Mouse (Mus musculus) hindbrain, embryonic 11.5 days (tissue): Measurements from ENCODE around the gene Itprid1. TPM values are rescaled to one million over a fixed set of nuclear protein-coding genes. Genes with fewer than 3 reads are reported as not detected.

Experiments used
- ATAC-seq: fragments of 200-750 bp; cut with Nextera tagmentation; 2 replicates; pipeline ENCODE4 v1.8.0; 2017; ENCODE audit warnings: mild to moderate bottlenecking, moderate TSS enrichment, moderate library complexity; ENCODE audit not compliant: low FRiP score
- DNase-seq: peaks from one replicate; pipeline ENCODE4 v3.0.0-alpha.2; 2015; ENCODE audit warnings: low spot score
- H3K27ac ChIP-seq: fragments of 300-500 bp; sonication (generic); 2 replicates; pipeline ENCODE4 v1.5.1; 2014; ENCODE audit warnings: mild to moderate bottlenecking, low read depth, low read length
- H3K27me3 ChIP-seq: fragments of 300-500 bp; sonication (generic); 2 replicates; pipeline ENCODE4 v1.6.1; 2014; ENCODE audit warnings: mild to moderate bottlenecking, low read length, moderate library complexity, mixed read lengths; ENCODE audit not compliant: control insufficient read depth, insufficient read depth
- H3K36me3 ChIP-seq: fragments of 300-500 bp; sonication (generic); 2 replicates; pipeline ENCODE4 v1.6.1; 2014; ENCODE audit warnings: mild to moderate bottlenecking, low read length, moderate library complexity, mixed read lengths; ENCODE audit not compliant: control insufficient read depth, insufficient read depth
- H3K4me1 ChIP-seq: fragments of 300-500 bp; sonication (generic); replicated peaks from 2 replicates; pipeline ENCODE4 v1.6.1; 2014; ENCODE audit warnings: low read length, mixed read lengths; ENCODE audit not compliant: control insufficient read depth, insufficient read depth
- H3K4me2 ChIP-seq: fragments of 300-500 bp; sonication (generic); replicated peaks from 2 replicates; pipeline ENCODE4 v1.6.1; 2014; ENCODE audit warnings: mild to moderate bottlenecking, low read depth, low read length
- H3K4me3 ChIP-seq: fragments of 300-500 bp; sonication (generic); 2 replicates; pipeline ENCODE4 v1.5.1; 2014; ENCODE audit warnings: low read depth, low read length
- H3K9ac ChIP-seq: fragments of 300-500 bp; sonication (generic); 2 replicates; pipeline ENCODE4 v1.6.1; 2014; ENCODE audit warnings: low read depth, low read length
- H3K9me3 ChIP-seq: fragments of 300-500 bp; sonication (generic); 2 replicates; pipeline ENCODE4 v1.6.1; 2016; ENCODE audit warnings: low read length; ENCODE audit not compliant: control insufficient read depth
- WGBS: fragments of 180-500 bp; shearing (Covaris S2); extraction: QIAGEN DNeasy Blood & Tissue Kit; methylation state at CpG from one replicate; pipeline ENCODE4 v1.1.7; 2014; 5-methylcytosine and 5-hydroxymethylcytosine counted together
- polyA plus RNA-seq: library from polyadenylated mRNA; unstranded; fragments of >200 nt; fragmentation: Nextera tagmentation; extraction: Ambion mirVana; gene quantifications from 2 replicates; pipeline ENCODE4 v1.2.1, GENCODE M21; 2014

The Itprid1 gene
- polyA plus RNA-seq, 1 experiment from 2014 or later: 0.06 TPM

- Histone ChIP-seq H3K4me1 (no peaks in the 10 kb centered on the region), H3K4me2 (no peak overlapping the region), H3K9ac (no peak overlapping the region), H3K9me3 (no peaks in the 10 kb centered on the region), H3K27ac (no peak overlapping the region), H3K27me3 (no peaks in the 10 kb centered on the region), H3K4me3 (no peak overlapping the region), H3K36me3 (no peaks in the 10 kb centered on the region)
- peak; percentile 12 for DNase-seq
- peak; percentile 51; the same call in 1 of the 2 replicates for ATAC-seq
Observed at GRCm38 (mm10) chr6:55852589-55852988, 15.9 kb downstream of the Itprid1 start.

- 90% methylated on average over 4 of the region's 4 CpGs for WGBS
- H3K27ac ChIP-seq: no peak overlapping the region
- no peak overlapping the region for H3K4me3 ChIP-seq
- no peak overlapping the region for H3K4me2 ChIP-seq
- no peak for ATAC-seq
- no peaks in the 10 kb centered on the region for H3K36me3 ChIP-seq
- no peaks in the 10 kb centered on the region for H3K27me3 ChIP-seq
- H3K9me3 ChIP-seq: no peaks in the 10 kb centered on the region
- DNase-seq: no peak
- no peak overlapping the region for H3K9ac ChIP-seq
- no peaks in the 10 kb centered on the region for H3K4me1 ChIP-seq
Observed at GRCm38 (mm10) chr6:55856085-55856484, 19.4 kb downstream of the Itprid1 start.

GRCm38 (mm10) chr6:55865206-55865605, 28.5 kb downstream of the Itprid1 start:
- H3K27ac ChIP-seq: no peak overlapping the region
- H3K27me3 ChIP-seq: no peaks in the 10 kb centered on the region
- H3K4me1 ChIP-seq: no peaks in the 10 kb centered on the region
- no peaks in the 10 kb centered on the region for H3K9me3 ChIP-seq
- 86% methylated on average over 2 of the region's 2 CpGs for WGBS
- no peaks in the 10 kb centered on the region for H3K36me3 ChIP-seq
- H3K4me2 ChIP-seq: no peak overlapping the region
- ATAC-seq: no peak
- no peak overlapping the region for H3K9ac ChIP-seq
- DNase-seq: no peak
- H3K4me3 ChIP-seq: no peak overlapping the region

- DNase-seq (no peak), ATAC-seq (no peak)
- WGBS: 65% methylated on average over 5 of the region's 5 CpGs
- no peak overlapping the region for H3K4me2 ChIP-seq
- no peak overlapping the region for H3K4me3 ChIP-seq
- no peaks in the 10 kb centered on the region for H3K4me1 ChIP-seq
- H3K36me3 ChIP-seq: no peaks in the 10 kb centered on the region
- no peak overlapping the region for H3K9ac ChIP-seq
- no peaks in the 10 kb centered on the region for H3K27me3 ChIP-seq
- H3K9me3 ChIP-seq: no peaks in the 10 kb centered on the region
- H3K27ac ChIP-seq: no peak overlapping the region
Observed at GRCm38 (mm10) chr6:55879356-55879960, 42.8 kb downstream of the Itprid1 start.

- H3K27me3 ChIP-seq: no peaks in the 10 kb centered on the region
- no peak for ATAC-seq
- no peak overlapping the region for H3K4me3 ChIP-seq
- 27% methylated on average over 3 of the region's 3 CpGs for WGBS
- peak; percentile 30 for DNase-seq
- no peaks in the 10 kb centered on the region for H3K9me3 ChIP-seq
- no peak overlapping the region for H3K9ac ChIP-seq
- H3K4me2 ChIP-seq: no peak overlapping the region
- H3K36me3 ChIP-seq: no peaks in the 10 kb centered on the region
- H3K4me1 ChIP-seq: no peaks in the 10 kb centered on the region
- H3K27ac ChIP-seq: no peak overlapping the region
Observed at GRCm38 (mm10) chr6:55880886-55881285, 44.2 kb downstream of the Itprid1 start.

- no peaks in the 10 kb centered on the region for H3K27me3 ChIP-seq
- no peak overlapping the region for H3K4me2 ChIP-seq
- H3K36me3 ChIP-seq: no peaks in the 10 kb centered on the region
- 81% methylated on average over 1 of the region's 1 CpGs for WGBS
- no peak for DNase-seq
- no peak for ATAC-seq
- H3K27ac ChIP-seq: no peak overlapping the region
- no peaks in the 10 kb centered on the region for H3K4me1 ChIP-seq
- no peak overlapping the region for H3K9ac ChIP-seq
- no peaks in the 10 kb centered on the region for H3K9me3 ChIP-seq
- H3K4me3 ChIP-seq: no peak overlapping the region
Observed at GRCm38 (mm10) chr6:55887598-55887997, 50.9 kb downstream of the Itprid1 start.

- no peak overlapping the region for H3K4me3 ChIP-seq
- DNase-seq (no peak), ATAC-seq (no peak)
- H3K9ac ChIP-seq: no peak overlapping the region
- no peaks in the 10 kb centered on the region for H3K27me3 ChIP-seq
- H3K4me2 ChIP-seq: no peak overlapping the region
- WGBS: 82% methylated on average over 5 of the region's 5 CpGs
- H3K27ac ChIP-seq: no peak overlapping the region
- H3K4me1 ChIP-seq: no peaks in the 10 kb centered on the region
- H3K9me3 ChIP-seq: no peaks in the 10 kb centered on the region
- H3K36me3 ChIP-seq: no peaks in the 10 kb centered on the region
Observed at GRCm38 (mm10) chr6:55901568-55902328, 65.1 kb downstream of the Itprid1 start.

- 78% methylated on average over 1 of the region's 1 CpGs for WGBS
- no peak overlapping the region for H3K4me2 ChIP-seq
Observed at GRCm38 (mm10) chr6:55902329-55902605, 65.6 kb downstream of the Itprid1 start.

GRCm38 (mm10) chr6:55919206-55919605, 82.5 kb downstream of the Itprid1 start:
- no peak overlapping the region for H3K4me2 ChIP-seq
- H3K27me3 ChIP-seq: no peaks in the 10 kb centered on the region
- no peak for ATAC-seq
- no peaks in the 10 kb centered on the region for H3K4me1 ChIP-seq
- 82% methylated on average over 5 of the region's 5 CpGs for WGBS
- no peak overlapping the region for H3K9ac ChIP-seq
- H3K4me3 ChIP-seq: no peak overlapping the region
- H3K27ac ChIP-seq: no peak overlapping the region
- DNase-seq: no peak
- no peaks in the 10 kb centered on the region for H3K36me3 ChIP-seq
- H3K9me3 ChIP-seq: no peaks in the 10 kb centered on the region

More at GRCm38 (mm10) chr6:55902329-55902605, 65.6 kb downstream of the Itprid1 start:
- ATAC-seq: no peak
- Histone ChIP-seq H3K9me3 (no peaks in the 10 kb centered on the region), H3K4me3 (no peak overlapping the region), H3K9ac (no peak overlapping the region), H3K27ac (no peak overlapping the region), H3K36me3 (no peaks in the 10 kb centered on the region), H3K27me3 (no peaks in the 10 kb centered on the region), H3K4me1 (no peaks in the 10 kb centered on the region)
- no peak for DNase-seq
